Mouse (Mus musculus) lung, postnatal 14 days (tissue): ENCODE results near the gene Kitl.

Experiments used
- DNase-seq: peaks from one replicate; pipeline ENCODE4 v3.0.0; 2021

Kitl gene

GRCm38 (mm10) chr10:100030980-100031516 is 15.6 kb downstream of the Kitl start:
- DNase-seq, result no peak

- DNase-seq, result no peak
Measured at GRCm38 (mm10) chr10:100031631-100032030, 16.2 kb downstream of the Kitl start.

GRCm38 (mm10) chr10:100032566-100032965 is 17.1 kb downstream of the Kitl start:
- DNase-seq, result no peak

GRCm38 (mm10) chr10:100036021-100036420 is 20.6 kb downstream of the Kitl start:
- DNase-seq, result no peak

GRCm38 (mm10) chr10:100038342-100038898 is 23.0 kb downstream of the Kitl start:
- no peak for DNase-seq

GRCm38 (mm10) chr10:100038994-100039393 is 23.6 kb downstream of the Kitl start:
- DNase-seq, result no peak

- DNase-seq, result no peak
Measured at GRCm38 (mm10) chr10:100043748-100044147, 28.3 kb downstream of the Kitl start.

GRCm38 (mm10) chr10:100044153-100044552 is 28.7 kb downstream of the Kitl start:
- no peak for DNase-seq

- no peak for DNase-seq
Measured at GRCm38 (mm10) chr10:100051146-100051783, 35.8 kb downstream of the Kitl start.

- no peak for DNase-seq
Measured at GRCm38 (mm10) chr10:100052404-100052803, 37.0 kb downstream of the Kitl start.

- DNase-seq, result no peak
Measured at GRCm38 (mm10) chr10:100052911-100053310, 37.5 kb downstream of the Kitl start.

- peak; percentile 71 for DNase-seq
Measured at GRCm38 (mm10) chr10:100054006-100054405, 38.6 kb downstream of the Kitl start.

- no peak for DNase-seq
Measured at GRCm38 (mm10) chr10:100055082-100055481, 39.7 kb downstream of the Kitl start.

- no peak for DNase-seq
Measured at GRCm38 (mm10) chr10:100057106-100057623, 41.7 kb downstream of the Kitl start.

- DNase-seq, result no peak
Measured at GRCm38 (mm10) chr10:100059356-100059755, 43.9 kb downstream of the Kitl start.

- DNase-seq, result peak; percentile 22
Measured at GRCm38 (mm10) chr10:100065529-100066301, 50.3 kb downstream of the Kitl start.

- no peak for DNase-seq
Measured at GRCm38 (mm10) chr10:100066374-100066773, 50.9 kb downstream of the Kitl start.

GRCm38 (mm10) chr10:100072641-100073040 is 57.2 kb downstream of the Kitl start:
- no peak for DNase-seq

GRCm38 (mm10) chr10:100073092-100073491 is 57.7 kb downstream of the Kitl start:
- no peak for DNase-seq

GRCm38 (mm10) chr10:100101115-100101514 is 85.7 kb downstream of the Kitl start:
- no peak for DNase-seq

GRCm38 (mm10) chr10:100111209-100111608 is 95.8 kb downstream of the Kitl start:
- no peak for DNase-seq

GRCm38 (mm10) chr10:100115570-100115969 is 100.1 kb downstream of the Kitl start:
- no peak for DNase-seq

GRCm38 (mm10) chr10:100124452-100124851 is 109.0 kb downstream of the Kitl start:
- no peak for DNase-seq
